Mouse (Mus musculus) CH12.LX (cell line): Measurements from ENCODE around the gene Cpxm1.

Experiments used
- CTCF ChIP-seq, 2 experiments: IDR thresholded peaks in 1 of 2; conservative IDR thresholded peaks in 1 of 2; 2 replicates each; pipeline ENCODE4 v1.5.1; 2011 to 2012; ENCODE audit warnings: low read depth in 2 of 2, low read length in 2 of 2, improper control_type of control experiment in 1 of 2, inconsistent platforms in 1 of 2, mild to moderate bottlenecking in 1 of 2, moderate library complexity in 1 of 2
- EP300 ChIP-seq: IDR thresholded peaks from 2 replicates; pipeline ENCODE4 v1.6.1; 2011; ENCODE audit warnings: low read length, improper control_type of control experiment
- POLR2A ChIP-seq: IDR thresholded peaks from 2 replicates; pipeline ENCODE4 v1.6.1; 2011; ENCODE audit warnings: low read depth, mild to moderate bottlenecking, improper control_type of control experiment, low read length

- TF ChIP-seq CTCF (conservative IDR thresholded peaks at IDR 0.05 in 1 of 2, IDR thresholded peaks at IDR 0.05 in 1 of 2; ENCODE audit: low read depth in 2 of 2, low read length in 2 of 2), result peak in 1 of 2 experiments; percentile 66; a peak in 2 of 4 replicates
- TF ChIP-seq EP300, result no peak
- TF ChIP-seq POLR2A, result no peak
These were observed 31.9 kb downstream of the Cpxm1 start for GRCm38 (mm10) chr2:130365211-130366094.
